Comparison of ENCODE assay signal across 32 mouse cellular contexts in genomic region chr6:53857822-53858221, GRCm38 (mm10). TPM values are rescaled to one million over a fixed set of nuclear protein-coding genes. Genes with fewer than 3 reads are reported as not detected.
A peak's percentile ranks its signal among the peaks of the same experiment; 100 is the strongest.
DNase-seq lines count a peak whose midpoint lies in the region; ATAC-seq lines count a peak whose summit lies in the region.
"Had no signal": no experiment of that assay in that cellular context is flagged by ENCODE, and none has a peak within 500 bp of the region (broad histone marks: within the 10 kb centered on the region; RNA-seq: fewer than 3 reads in every experiment).

No protein-coding gene starts in this region.

- H3K27ac ChIP-seq in hindbrain, embryonic 13.5 days = peak overlapping the region; percentile 40; the same call in 1 of the 2 replicates
- no peak overlapping the region for H3K27ac ChIP-seq in hindbrain, embryonic 11.5 days (ENCODE audit: low read depth, low read length)
- peak overlapping the region; percentile 73 for H3K27ac ChIP-seq in embryonic facial prominence, embryonic 15.5 days (replicated peaks)
- H3K27ac ChIP-seq: forebrain, embryonic 10.5 days; forebrain, embryonic 15.5 days; heart, embryonic 10.5 days; heart, embryonic 15.5 days; hindbrain, embryonic 15.5 days; kidney, embryonic 15.5 days; liver, embryonic 14.5 days; macrophage; neural tube, embryonic 15.5 days had no signal

- 62% methylated on average over 7 of the region's 7 CpGs for WGBS in hindbrain, embryonic 13.5 days
- 82% methylated on average over 7 of the region's 7 CpGs for WGBS in hindbrain, embryonic 11.5 days
- WGBS in embryonic facial prominence, embryonic 15.5 days = 38% methylated on average over 7 of the region's 7 CpGs

- H3K4me3 ChIP-seq in hindbrain, embryonic 13.5 days = no peak overlapping the region
- no peak overlapping the region for H3K4me3 ChIP-seq in hindbrain, embryonic 11.5 days (ENCODE audit: low read depth, low read length)
- H3K4me3 ChIP-seq in embryonic facial prominence, embryonic 15.5 days (replicated peaks) = no peak overlapping the region
- H3K4me3 ChIP-seq: forebrain, embryonic 10.5 days; forebrain, embryonic 15.5 days; heart, embryonic 10.5 days; heart, embryonic 15.5 days; hindbrain, embryonic 15.5 days; kidney, embryonic 15.5 days; neural tube, embryonic 15.5 days had no signal

- no peak overlapping the region for H3K9ac ChIP-seq in hindbrain, embryonic 13.5 days
- H3K9ac ChIP-seq in hindbrain, embryonic 11.5 days (ENCODE audit: low read depth, low read length) = no peak overlapping the region
- H3K9ac ChIP-seq in embryonic facial prominence, embryonic 15.5 days = no peak overlapping the region
- H3K9ac ChIP-seq: forebrain, embryonic 15.5 days; heart, embryonic 15.5 days; hindbrain, embryonic 15.5 days; kidney, embryonic 15.5 days; liver, embryonic 14.5 days; neural tube, embryonic 15.5 days had no signal

- peaks cover 2% of the 10 kb centered on the region; the same call in 1 of the 2 replicates for H3K27me3 ChIP-seq in hindbrain, embryonic 13.5 days
- no peaks in the 10 kb centered on the region for H3K27me3 ChIP-seq in hindbrain, embryonic 11.5 days (ENCODE audit: control insufficient read depth, insufficient read depth, low read length)
- no peaks in the 10 kb centered on the region for H3K27me3 ChIP-seq in embryonic facial prominence, embryonic 15.5 days
- H3K27me3 ChIP-seq: forebrain, embryonic 15.5 days; heart, embryonic 15.5 days; hindbrain, embryonic 15.5 days; kidney, embryonic 15.5 days; neural tube, embryonic 15.5 days; Patski had no signal

- H3K9me3 ChIP-seq in hindbrain, embryonic 13.5 days = no peaks in the 10 kb centered on the region
- no peaks in the 10 kb centered on the region for H3K9me3 ChIP-seq in hindbrain, embryonic 11.5 days (ENCODE audit: control insufficient read depth, low read length)
- H3K9me3 ChIP-seq in embryonic facial prominence, embryonic 15.5 days (replicated peaks) = no peaks in the 10 kb centered on the region
- H3K9me3 ChIP-seq: forebrain, embryonic 10.5 days; forebrain, embryonic 15.5 days; heart, embryonic 10.5 days; heart, embryonic 15.5 days; hindbrain, embryonic 15.5 days; kidney, embryonic 15.5 days; neural tube, embryonic 15.5 days had no signal

- peaks cover 10% of the 10 kb centered on the region for H3K4me1 ChIP-seq in hindbrain, embryonic 13.5 days (replicated peaks)
- no peaks in the 10 kb centered on the region for H3K4me1 ChIP-seq in hindbrain, embryonic 11.5 days (replicated peaks; ENCODE audit: control insufficient read depth, insufficient read depth, low read length)
- H3K4me1 ChIP-seq in embryonic facial prominence, embryonic 15.5 days = peaks cover 38% of the 10 kb centered on the region
- H3K4me1 ChIP-seq: forebrain, embryonic 15.5 days; heart, embryonic 10.5 days; heart, embryonic 15.5 days; hindbrain, embryonic 15.5 days had no signal

- DNase-seq in cerebellum, postnatal 14 days = peak; percentile 35 to 61
- DNase-seq in cerebellum, adult 18-20 months = no peak
- DNase-seq in hindbrain, embryonic 11.5 days (ENCODE audit: low spot score) = no peak
- DNase-seq in MN1 (ENCODE audit: low spot score) = peak; percentile 38
- no peak for DNase-seq in embryo, embryonic 9.5 days (ENCODE audit: extremely low spot score)
- no peak for DNase-seq in urinary bladder, postnatal 25 days (ENCODE audit: low spot score)
- DNase-seq: adrenal gland, postnatal 14 days; cerebellum, adult 2 months; cerebellum, postnatal 36 days; heart, postnatal 36 days; kidney, adult 18-20 months; kidney, postnatal 25 days; liver; lung, adult 2 months; lung, postnatal 10 days; midbrain, embryonic 14.5 days; right cerebral cortex, adult 18-20 months; spleen, adult 18-20 months; thymus, postnatal 36 days had no signal

- ATAC-seq in hindbrain, embryonic 13.5 days (ENCODE audit: low FRiP score) = no peak
- ATAC-seq in hindbrain, embryonic 11.5 days (ENCODE audit: low FRiP score) = no peak
- ATAC-seq in embryonic facial prominence, embryonic 15.5 days (ENCODE audit: insufficient number of reproducible peaks, low FRiP score, low TSS enrichment, low read depth) = peak; percentile 51; the same call in 1 of the 2 replicates
- ATAC-seq: forebrain, embryonic 15.5 days; Patski had no signal

- H3K36me3 ChIP-seq in hindbrain, embryonic 13.5 days = no peaks in the 10 kb centered on the region
- no peaks in the 10 kb centered on the region for H3K36me3 ChIP-seq in hindbrain, embryonic 11.5 days (ENCODE audit: control insufficient read depth, insufficient read depth, low read length)
- no peaks in the 10 kb centered on the region for H3K36me3 ChIP-seq in embryonic facial prominence, embryonic 15.5 days
- H3K36me3 ChIP-seq: forebrain, embryonic 10.5 days; forebrain, embryonic 15.5 days; G1E; heart, embryonic 10.5 days; heart, embryonic 15.5 days; hindbrain, embryonic 15.5 days; kidney, embryonic 15.5 days; neural tube, embryonic 15.5 days had no signal

- no peak overlapping the region for H3K4me2 ChIP-seq in hindbrain, embryonic 13.5 days
- no peak overlapping the region for H3K4me2 ChIP-seq in hindbrain, embryonic 11.5 days (replicated peaks; ENCODE audit: low read depth, low read length)
- no peak overlapping the region for H3K4me2 ChIP-seq in embryonic facial prominence, embryonic 15.5 days (replicated peaks)
- H3K4me2 ChIP-seq: forebrain, embryonic 15.5 days; heart, embryonic 15.5 days; hindbrain, embryonic 15.5 days; kidney, embryonic 15.5 days; neural tube, embryonic 15.5 days had no signal

RNA-seq across cellular contexts. Expression of gene Tril, which starts 37.2 kb away (rescaled TPM):
- polyA plus RNA-seq in hindbrain, embryonic 13.5 days (2015; fragmentation: Nextera tagmentation; extraction: Ambion mirVana) = 13.2 and 13.9 TPM in 2 replicates
- 14.6 and 17.0 TPM in 2 replicates for polyA plus RNA-seq in hindbrain, embryonic 11.5 days (2014; fragmentation: Nextera tagmentation; extraction: Ambion mirVana)
- 35.3 and 38.3 TPM in 2 replicates for polyA plus RNA-seq in embryonic facial prominence, embryonic 15.5 days (2015; fragmentation: Nextera tagmentation; extraction: Ambion mirVana)
- polyA plus RNA-seq: G1E, macrophage had no signal

Comparison
In these comparisons a context has a peak if more than half of its experiments do, and no peak if none do; other contexts are left out.
1. DNase-seq: peak in cerebellum, postnatal 14 days (2 of 2) and MN1 (single experiment); none in cerebellum, adult 18-20 months (0 of 2), hindbrain, embryonic 11.5 days (single experiment), embryo, embryonic 9.5 days (single experiment) and urinary bladder, postnatal 25 days (single experiment).